Mouse (Mus musculus) stomach, postnatal 0 days (tissue): ENCODE results near the gene Lmo1. TPM values are rescaled to one million over a fixed set of nuclear protein-coding genes. Genes with fewer than 3 reads are reported as not detected.

Source experiments
- ATAC-seq: fragments of 200-750 bp; cut with Nextera tagmentation; 2 replicates; pipeline ENCODE4 v1.8.0; 2017; ENCODE audit not compliant: low FRiP score, low TSS enrichment
- DNase-seq: peaks from one replicate; pipeline ENCODE4 v3.0.0-alpha.2; 2016; ENCODE audit warnings: low spot score
- H3K27ac ChIP-seq: fragments of 300-500 bp; sonication (generic); replicated peaks from 2 replicates; pipeline ENCODE4 v1.5.1; 2014; ENCODE audit warnings: mild to moderate bottlenecking, control low read depth
- H3K27me3 ChIP-seq: fragments of 300-500 bp; sonication (generic); 2 replicates; pipeline ENCODE4 v1.6.1; 2014; ENCODE audit warnings: low read length; ENCODE audit not compliant: control insufficient read depth, insufficient read depth
- H3K36me3 ChIP-seq: fragments of 300-500 bp; sonication (generic); 2 replicates; pipeline ENCODE4 v1.6.1; 2014; ENCODE audit warnings: low read length, mixed read lengths; ENCODE audit not compliant: control insufficient read depth, insufficient read depth
- H3K4me1 ChIP-seq: fragments of 300-500 bp; sonication (generic); replicated peaks from 2 replicates; pipeline ENCODE4 v1.6.1; 2014; ENCODE audit warnings: antibody characterized with exemption; ENCODE audit not compliant: control insufficient read depth, insufficient read depth
- H3K4me2 ChIP-seq: fragments of 300-500 bp; sonication (generic); replicated peaks from 2 replicates; pipeline ENCODE4 v1.6.1; 2014; ENCODE audit warnings: low read depth, mild to moderate bottlenecking, control low read depth, moderate library complexity
- H3K4me3 ChIP-seq: fragments of 300-500 bp; sonication (generic); 2 replicates; pipeline ENCODE4 v1.5.1; 2014; ENCODE audit warnings: low read depth, low read length, control low read depth
- H3K9ac ChIP-seq: fragments of 300-500 bp; sonication (generic); 2 replicates; pipeline ENCODE4 v1.6.1; 2014; ENCODE audit warnings: mild to moderate bottlenecking, low read length, control low read depth, mixed read lengths
- H3K9me3 ChIP-seq: fragments of 300-500 bp; sonication (generic); 2 replicates; pipeline ENCODE4 v1.6.1; 2016; ENCODE audit warnings: low read length; ENCODE audit not compliant: control insufficient read depth
- CTCF ChIP-seq: IDR thresholded peaks from 2 replicates; pipeline ENCODE4 v1.5.1; 2016; ENCODE audit warnings: antibody characterized with exemption, low read depth, mild to moderate bottlenecking, moderate library complexity
- EP300 ChIP-seq: optimal IDR thresholded peaks from 2 replicates; pipeline ENCODE3; 2016; ENCODE audit warnings: antibody characterized with exemption
- WGBS: fragments of 180-500 bp; shearing (Covaris S2); extraction: QIAGEN DNeasy Blood & Tissue Kit; methylation state at CpG from one replicate; pipeline ENCODE4 v1.1.7; 2014; 5-methylcytosine and 5-hydroxymethylcytosine counted together
- polyA plus RNA-seq: library from polyadenylated mRNA; unstranded; fragments of >200 nt; fragmentation: Nextera tagmentation; extraction: Ambion mirVana; gene quantifications from 2 replicates; pipeline ENCODE4 v1.2.1, GENCODE M21; 2015

Gene Lmo1
- polyA plus RNA-seq, 1 experiment from 2014 or later = 22.4 TPM

- Histone ChIP-seq H3K4me1 (no peaks in the 10 kb centered on the region), H3K36me3 (no peaks in the 10 kb centered on the region), H3K9me3 (no peaks in the 10 kb centered on the region), H3K27ac (no peak overlapping the region), H3K9ac (no peak overlapping the region), H3K27me3 (no peaks in the 10 kb centered on the region), H3K4me3 (no peak overlapping the region), H3K4me2 (no peak overlapping the region)
- TF ChIP-seq CTCF (no peak), EP300 (no peak)
- 62% methylated on average over 3 of the region's 3 CpGs for WGBS
- ATAC-seq (no peak), DNase-seq (no peak)
Observed at GRCm38 (mm10) chr7:109197161-109197650, 22.2 kb upstream of the Lmo1 start.

DNA sequence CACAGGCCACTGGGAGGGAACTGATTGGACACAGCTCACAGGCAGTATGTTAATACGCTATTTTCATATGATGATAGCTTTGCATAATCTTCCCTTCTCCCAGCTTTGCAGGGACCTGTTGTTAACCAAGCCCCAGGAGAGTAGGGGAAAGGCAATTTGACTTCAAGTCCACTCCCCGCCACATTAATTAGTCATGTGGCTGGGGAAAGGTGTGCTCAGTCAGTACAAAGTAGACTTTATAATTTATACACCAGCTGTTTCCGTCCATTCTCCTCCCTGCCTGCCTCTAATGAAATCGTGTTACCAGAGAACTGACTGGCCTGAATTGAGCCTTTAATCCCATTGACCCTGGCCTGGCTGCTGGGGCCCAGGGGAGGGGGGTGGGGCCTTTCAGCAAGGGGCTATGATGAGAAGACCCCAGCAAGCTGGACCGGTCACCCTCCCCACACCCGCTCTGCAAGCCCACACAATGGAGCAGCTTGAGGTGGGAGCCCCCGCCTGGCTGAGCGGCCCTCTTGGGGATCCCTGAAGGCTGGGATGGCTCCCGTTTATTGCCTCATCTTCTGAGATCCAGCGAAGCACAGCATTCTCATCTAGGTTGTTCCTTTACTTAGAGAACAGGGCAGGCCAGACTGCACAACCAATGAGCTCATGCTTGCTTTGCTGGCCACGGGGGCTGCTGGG, 21.5 kb upstream of the Lmo1 start:
- Histone ChIP-seq H3K4me2 (no peak overlapping the region), H3K4me3 (no peak overlapping the region), H3K27ac (no peak overlapping the region), H3K4me1 (no peaks in the 10 kb centered on the region; the same call in 1 of the 2 replicates), H3K9ac (no peak overlapping the region), H3K9me3 (no peaks in the 10 kb centered on the region), H3K36me3 (no peaks in the 10 kb centered on the region), H3K27me3 (no peaks in the 10 kb centered on the region)
- TF ChIP-seq CTCF (no peak), EP300 (no peak)
- 39% methylated on average over 11 of the region's 11 CpGs for WGBS
- DNase-seq (no peak), ATAC-seq (no peak; the same call in none of the 2 replicates)

DNA sequence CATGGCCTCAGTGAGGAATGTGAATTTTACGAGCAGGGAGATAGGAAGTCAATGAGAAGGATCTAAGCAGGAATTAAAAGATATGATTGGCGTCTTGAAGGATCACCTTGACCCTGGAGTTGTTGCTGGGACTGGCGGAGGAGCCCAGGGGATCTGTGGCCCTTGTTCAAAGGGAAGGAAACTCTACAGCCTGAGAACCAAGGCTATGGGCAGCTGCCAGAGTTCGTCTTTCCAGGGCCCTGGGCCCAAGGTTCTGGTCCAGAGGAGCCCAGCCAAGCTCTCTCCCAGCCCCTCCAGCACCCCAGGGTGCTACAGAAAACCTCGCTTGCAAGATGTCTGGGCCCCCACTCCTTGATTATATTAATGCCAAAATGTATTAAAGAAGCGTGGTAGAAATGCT, 21.0 kb upstream of the Lmo1 start:
- DNase-seq (no peak), ATAC-seq (no peak)
- Histone ChIP-seq H3K4me1 (no peaks in the 10 kb centered on the region; the same call in none of the 2 replicates), H3K9me3 (no peaks in the 10 kb centered on the region), H3K27me3 (no peaks in the 10 kb centered on the region), H3K27ac (no peak overlapping the region), H3K9ac (no peak overlapping the region), H3K36me3 (no peaks in the 10 kb centered on the region), H3K4me3 (no peak overlapping the region), H3K4me2 (no peak overlapping the region)
- WGBS = 74% methylated on average over 6 of the region's 6 CpGs
- no peak for TF ChIP-seq CTCF
- no peak for TF ChIP-seq EP300

DNA sequence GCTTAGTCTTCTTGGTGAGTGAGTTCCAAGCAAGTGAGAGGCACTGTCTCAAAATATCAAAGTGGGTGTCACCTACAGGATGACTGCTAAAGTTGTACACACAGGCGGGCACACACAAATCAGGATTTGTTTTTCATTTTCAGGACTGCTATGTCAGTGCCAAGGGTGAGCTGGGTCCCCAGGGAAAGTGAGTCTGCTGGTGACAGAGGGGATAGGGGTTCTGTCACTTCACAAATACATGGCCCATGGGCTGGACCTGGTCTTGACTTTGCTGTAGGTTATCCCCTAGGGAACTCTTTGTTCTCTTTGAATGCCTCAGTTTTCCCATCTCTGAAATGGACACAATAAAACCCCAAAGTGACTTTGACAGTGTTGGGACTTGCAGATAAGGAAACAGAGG, 19.8 kb upstream of the Lmo1 start:
- Histone ChIP-seq H3K4me2 (no peak overlapping the region), H3K4me1 (no peaks in the 10 kb centered on the region; the same call in none of the 2 replicates), H3K36me3 (no peaks in the 10 kb centered on the region), H3K4me3 (no peak overlapping the region), H3K27me3 (no peaks in the 10 kb centered on the region), H3K9ac (no peak overlapping the region), H3K27ac (no peak overlapping the region), H3K9me3 (no peaks in the 10 kb centered on the region)
- no peak for TF ChIP-seq CTCF
- TF ChIP-seq EP300 = no peak
- 82% methylated on average over 1 of the region's 1 CpGs for WGBS
- no peak for ATAC-seq
- DNase-seq = no peak

GRCm38 (mm10) chr7:109187244-109188035, 12.4 kb upstream of the Lmo1 start:
- no peak overlapping the region for H3K4me3 ChIP-seq
- TF ChIP-seq CTCF (no peak), EP300 (no peak)
- no peak for DNase-seq
- no peaks in the 10 kb centered on the region for H3K9me3 ChIP-seq
- no peak overlapping the region for H3K4me2 ChIP-seq
- 59% methylated on average over 6 of the region's 6 CpGs for WGBS
- peak; percentile 54; the same call in 1 of the 2 replicates for ATAC-seq
- 0 out of 2 replicates have a peak overlapping the region, but pooled peaks have one; percentile 8 for H3K27ac ChIP-seq
- no peaks in the 10 kb centered on the region for H3K27me3 ChIP-seq
- no peaks in the 10 kb centered on the region; the same call in none of the 2 replicates for H3K4me1 ChIP-seq
- H3K36me3 ChIP-seq = no peaks in the 10 kb centered on the region
- H3K9ac ChIP-seq = no peak overlapping the region
